Mouse (Mus musculus) megakaryocyte, embryonic 14.5 days (primary cell): Measurements from ENCODE around the gene Acrbp.

Experiments
- FLI1 ChIP-seq: IDR thresholded peaks from 2 replicates; pipeline ENCODE4 v1.6.1; 2012; ENCODE audit warnings: low read length, inconsistent platforms, mixed read lengths
- GATA1 ChIP-seq: IDR thresholded peaks from 3 replicates; pipeline ENCODE4 v1.6.1; 2012; ENCODE audit warnings: mixed read lengths, low read length, inconsistent platforms, borderline replicate concordance

GRCm38 (mm10) chr6:125089521-125090321, 40.2 kb downstream of the Acrbp start:
- TF ChIP-seq GATA1 (no peak), FLI1 (no peak)
